Mouse (Mus musculus): ENCODE measurements around the gene Chst7.

Chst7 gene

GRCm38 (mm10) chrX:20059381-20059971 lies at the start of gene Chst7:
Chst7 (plus strand) TSS chrX:20059560.
- DNase-seq (ENCODE audit: low spot score): no peak

- DNase-seq (ENCODE audit: low spot score): no peak
Measured at GRCm38 (mm10) chrX:20012211-20012610, 47.1 kb upstream of the Chst7 start.

GRCm38 (mm10) chrX:20020942-20021341 lies 38.4 kb upstream of the Chst7 start:
- peak; percentile 60 for DNase-seq (ENCODE audit: low spot score)

GRCm38 (mm10) chrX:20060096-20060768 lies 872 bp downstream of the Chst7 start:
- DNase-seq (ENCODE audit: low spot score): no peak

- DNase-seq (ENCODE audit: low spot score): no peak
Measured at GRCm38 (mm10) chrX:20060769-20061315, 1.5 kb downstream of the Chst7 start.

- no peak for DNase-seq (ENCODE audit: low spot score)
Measured at GRCm38 (mm10) chrX:20061764-20062480, 2.6 kb downstream of the Chst7 start.

GRCm38 (mm10) chrX:20066636-20067035 lies 7.3 kb downstream of the Chst7 start:
- no peak for DNase-seq (ENCODE audit: low spot score)

GRCm38 (mm10) chrX:20070196-20070595 lies 10.8 kb downstream of the Chst7 start:
- no peak for DNase-seq (ENCODE audit: low spot score)

- no peak for DNase-seq (ENCODE audit: low spot score)
Measured at GRCm38 (mm10) chrX:20117717-20118116, 58.4 kb downstream of the Chst7 start.

- DNase-seq (ENCODE audit: low spot score): no peak
Measured at GRCm38 (mm10) chrX:20125481-20125880, 66.1 kb downstream of the Chst7 start.

GRCm38 (mm10) chrX:20128951-20129350 lies 69.6 kb downstream of the Chst7 start:
- no peak for DNase-seq (ENCODE audit: low spot score)

GRCm38 (mm10) chrX:20129466-20129865 lies 70.1 kb downstream of the Chst7 start:
- DNase-seq (ENCODE audit: low spot score): no peak

Measured in adipocyte (in vitro differentiated cells).